Mouse (Mus musculus) neural tube, postnatal 0 days (tissue): ENCODE data around the gene Vinac1. TPM values are rescaled to one million over a fixed set of nuclear protein-coding genes. Genes with fewer than 3 reads are reported as not detected.

Experiments used
- polyA plus RNA-seq: library from polyadenylated mRNA; unstranded; fragments of >200 nt; fragmentation: Nextera tagmentation; extraction: Ambion mirVana; gene quantifications from 2 replicates; pipeline ENCODE4 v1.2.1, GENCODE M21; 2015

Vinac1 gene
- 0.63 and 0.98 TPM in 2 replicates for polyA plus RNA-seq

GRCm38 (mm10) chr2:129047811-129048210, at the start of gene Vinac1:
Gene Vinac1 (minus strand): TSS chr2:129048172.

GRCm38 (mm10) chr2:129065437-129066282, 17.7 kb upstream of the Vinac1 start, which contains the start of gene Ttl:
Gene Ttl (plus strand): TSS chr2:129065942.

Other genes starting within 250 kb of the Vinac1 start
- 37.9 and 41.1 TPM in 2 replicates for gene Tmem87b, start 230.1 kb downstream of the Vinac1 start, polyA plus RNA-seq
- 5.4 and 5.8 TPM in 2 replicates for gene Fbln7, start 185.2 kb downstream of the Vinac1 start, polyA plus RNA-seq
- 12.6 and 14.2 TPM in 2 replicates for gene Zc3h8, start 104.1 kb downstream of the Vinac1 start, polyA plus RNA-seq
- gene Zc3h6, start 80.8 kb downstream of the Vinac1 start, polyA plus RNA-seq, result 4.8 and 7.1 TPM in 2 replicates
- 23.0 and 28.1 TPM in 2 replicates for gene Gm10762, start 80.4 kb downstream of the Vinac1 start, polyA plus RNA-seq
- gene Ttl, start 17.8 kb upstream of the Vinac1 start, polyA plus RNA-seq, result 41.3 and 47.1 TPM in 2 replicates
- 9.8 and 10.0 TPM in 2 replicates for gene Polr1b, start 52.8 kb upstream of the Vinac1 start, polyA plus RNA-seq
- 21.7 and 23.6 TPM in 2 replicates for gene Chchd5, start 81.5 kb upstream of the Vinac1 start, polyA plus RNA-seq
- 34.9 and 40.4 TPM in 2 replicates for gene Slc20a1, start 150.6 kb upstream of the Vinac1 start, polyA plus RNA-seq
- 4.6 and 5.2 TPM in 2 replicates for gene Ckap2l, start 249.0 kb upstream of the Vinac1 start, polyA plus RNA-seq